Mouse (Mus musculus): ENCODE measurements around the gene F11. TPM values are rescaled to one million over a fixed set of nuclear protein-coding genes. Genes with fewer than 3 reads are reported as not detected.
A peak's percentile ranks its signal among the peaks of the same experiment; 100 is the strongest.

The F11 gene
- polyA plus RNA-seq, 1 experiment from 2014 or later: 60.8 TPM

GRCm38 (mm10) chr8:45268485-45268884 is 6.7 kb upstream of the F11 start:
- H3K4me2 ChIP-seq (ENCODE audit: low read depth, low read length): no peak overlapping the region
- H3K4me1 ChIP-seq (ENCODE audit: insufficient read depth): peaks cover 17% of the 10 kb centered on the region
- no peak overlapping the region for H3K27ac ChIP-seq (ENCODE audit: low read depth)
- no peaks in the 10 kb centered on the region for H3K27me3 ChIP-seq (ENCODE audit: insufficient read depth, low read length)
- no peak for TF ChIP-seq EP300 (IDR thresholded peaks at IDR 0.05; ENCODE audit: low read depth)
- no peak for TF ChIP-seq CTCF (IDR thresholded peaks at IDR 0.05; ENCODE audit: low read depth)
- H3K9me3 ChIP-seq (ENCODE audit: low read length): no peaks in the 10 kb centered on the region
- H3K4me3 ChIP-seq (ENCODE audit: low read depth, low read length): no peak overlapping the region
- H3K36me3 ChIP-seq (replicated peaks; ENCODE audit: insufficient read depth, low read length): 0 out of 2 replicates have a peak, but pooled peaks cover 5% of the 10 kb centered on the region
- no peak overlapping the region for H3K9ac ChIP-seq (replicated peaks)
- no peak for ATAC-seq
- no peak for DNase-seq

- DNase-seq: no peak
Measured at GRCm38 (mm10) chr8:45267611-45268391, 6.0 kb upstream of the F11 start.

GRCm38 (mm10) chr8:45266993-45267392 is 5.2 kb upstream of the F11 start:
- ATAC-seq: no peak
- WGBS (ENCODE audit: insufficient replicate concordance): 68% methylated on average over 8 of the region's 8 CpGs
- H3K27ac ChIP-seq (ENCODE audit: low read depth): peak overlapping the region; percentile 86
- DNase-seq: no peak
- H3K4me1 ChIP-seq (ENCODE audit: insufficient read depth): peaks cover 17% of the 10 kb centered on the region
- no peak overlapping the region for H3K4me2 ChIP-seq (ENCODE audit: low read depth, low read length)
- H3K9ac ChIP-seq (replicated peaks): no peak overlapping the region
- no peaks in the 10 kb centered on the region for H3K27me3 ChIP-seq (ENCODE audit: insufficient read depth, low read length)
- 0 out of 2 replicates have a peak, but pooled peaks cover 2% of the 10 kb centered on the region for H3K36me3 ChIP-seq (replicated peaks; ENCODE audit: insufficient read depth, low read length)
- no peak for TF ChIP-seq CTCF (IDR thresholded peaks at IDR 0.05; ENCODE audit: low read depth)
- TF ChIP-seq EP300 (IDR thresholded peaks at IDR 0.05; ENCODE audit: low read depth): no peak
- no peaks in the 10 kb centered on the region for H3K9me3 ChIP-seq (ENCODE audit: low read length)
- H3K4me3 ChIP-seq (ENCODE audit: low read depth, low read length): no peak overlapping the region

More at GRCm38 (mm10) chr8:45267611-45268391, 6.0 kb upstream of the F11 start:
- WGBS (ENCODE audit: insufficient replicate concordance): 65% methylated on average over 4 of the region's 4 CpGs
- Histone ChIP-seq H3K9me3 (ENCODE audit: low read length) (no peaks in the 10 kb centered on the region), H3K4me3 (ENCODE audit: low read depth, low read length) (no peak overlapping the region), H3K4me2 (ENCODE audit: low read depth, low read length) (no peak overlapping the region), H3K27ac (ENCODE audit: low read depth) (peak overlapping the region; percentile 86), H3K27me3 (ENCODE audit: insufficient read depth, low read length) (no peaks in the 10 kb centered on the region), H3K4me1 (ENCODE audit: insufficient read depth) (peaks cover 17% of the 10 kb centered on the region), H3K36me3 (replicated peaks; ENCODE audit: insufficient read depth, low read length) (0 out of 2 replicates have a peak, but pooled peaks cover 2% of the 10 kb centered on the region), H3K9ac (replicated peaks) (no peak overlapping the region)
- ATAC-seq: no peak
- TF ChIP-seq EP300 (IDR thresholded peaks at IDR 0.05; ENCODE audit: low read depth) (no peak), CTCF (IDR thresholded peaks at IDR 0.05; ENCODE audit: low read depth) (no peak)

- H3K27me3 ChIP-seq (ENCODE audit: insufficient read depth, low read length): no peaks in the 10 kb centered on the region
- H3K9ac ChIP-seq (replicated peaks): no peak overlapping the region
- peak; percentile 81 for ATAC-seq
- H3K27ac ChIP-seq (ENCODE audit: low read depth): peak overlapping the region; percentile 92
- H3K4me2 ChIP-seq (ENCODE audit: low read depth, low read length): no peak overlapping the region
- DNase-seq: peak; percentile 36
- peaks cover 17% of the 10 kb centered on the region for H3K4me1 ChIP-seq (ENCODE audit: insufficient read depth)
- no peak; the same call in 1 of the 2 replicates for TF ChIP-seq EP300 (IDR thresholded peaks at IDR 0.05; ENCODE audit: low read depth)
- no peak for TF ChIP-seq CTCF (IDR thresholded peaks at IDR 0.05; ENCODE audit: low read depth)
- no peaks in the 10 kb centered on the region for H3K36me3 ChIP-seq (replicated peaks; ENCODE audit: insufficient read depth, low read length)
- H3K4me3 ChIP-seq (ENCODE audit: low read depth, low read length): no peak overlapping the region
- no peaks in the 10 kb centered on the region for H3K9me3 ChIP-seq (ENCODE audit: low read length)
- WGBS (ENCODE audit: insufficient replicate concordance): 40% methylated on average over 4 of the region's 4 CpGs
Measured at GRCm38 (mm10) chr8:45264918-45265317, 3.1 kb upstream of the F11 start.

- ATAC-seq (peak; percentile 65), DNase-seq (no peak)
- TF ChIP-seq EP300 (IDR thresholded peaks at IDR 0.05; ENCODE audit: low read depth): no peak
- no peak for TF ChIP-seq CTCF (IDR thresholded peaks at IDR 0.05; ENCODE audit: low read depth)
- no peaks in the 10 kb centered on the region for H3K9me3 ChIP-seq (ENCODE audit: low read length)
- H3K4me2 ChIP-seq (ENCODE audit: low read depth, low read length): no peak overlapping the region
- no peaks in the 10 kb centered on the region for H3K27me3 ChIP-seq (ENCODE audit: insufficient read depth, low read length)
- H3K4me1 ChIP-seq (ENCODE audit: insufficient read depth): peaks cover 16% of the 10 kb centered on the region
- H3K36me3 ChIP-seq (replicated peaks; ENCODE audit: insufficient read depth, low read length): no peaks in the 10 kb centered on the region
- H3K4me3 ChIP-seq (ENCODE audit: low read depth, low read length): no peak overlapping the region
- peak overlapping the region; percentile 92 for H3K27ac ChIP-seq (ENCODE audit: low read depth)
- no peak overlapping the region for H3K9ac ChIP-seq (replicated peaks)
- WGBS (ENCODE audit: insufficient replicate concordance): 58% methylated on average over 3 of the region's 3 CpGs
Measured at GRCm38 (mm10) chr8:45262851-45263250, 1.0 kb upstream of the F11 start.

- Histone ChIP-seq H3K27me3 (ENCODE audit: insufficient read depth, low read length) (no peaks in the 10 kb centered on the region), H3K4me1 (ENCODE audit: insufficient read depth) (no peaks in the 10 kb centered on the region), H3K27ac (ENCODE audit: low read depth) (no peak overlapping the region), H3K9ac (replicated peaks) (no peak overlapping the region), H3K4me3 (ENCODE audit: low read depth, low read length) (no peak overlapping the region), H3K36me3 (replicated peaks; ENCODE audit: insufficient read depth, low read length) (no peaks in the 10 kb centered on the region), H3K9me3 (ENCODE audit: low read length) (no peaks in the 10 kb centered on the region), H3K4me2 (ENCODE audit: low read depth, low read length) (no peak overlapping the region)
- no peak for DNase-seq
- ATAC-seq: no peak
- TF ChIP-seq CTCF (IDR thresholded peaks at IDR 0.05; ENCODE audit: low read depth): no peak
- TF ChIP-seq EP300 (IDR thresholded peaks at IDR 0.05; ENCODE audit: low read depth): no peak
- 78% methylated on average over 8 of the region's 8 CpGs for WGBS (ENCODE audit: insufficient replicate concordance)
Measured at GRCm38 (mm10) chr8:45258421-45258820, 3.4 kb downstream of the F11 start.
